Mouse (Mus musculus) frontal cortex, postnatal 10 days (tissue): ENCODE data around the gene Ankrd34a.
A peak's percentile ranks its signal among the peaks of the same experiment; 100 is the strongest.

ENCODE experiments used
- DNase-seq, 2 experiments: peaks; one replicate each; pipeline ENCODE4 v3.0.0; 2022; ENCODE audit warnings: low spot score in 2 of 2, mixed read lengths in 1 of 2

Ankrd34a gene

GRCm38 (mm10) chr3:96563267-96563666 is 33.2 kb upstream of the Ankrd34a start:
- no peak for DNase-seq

GRCm38 (mm10) chr3:96563911-96564632 is 32.4 kb upstream of the Ankrd34a start:
- no peak for DNase-seq

DNA sequence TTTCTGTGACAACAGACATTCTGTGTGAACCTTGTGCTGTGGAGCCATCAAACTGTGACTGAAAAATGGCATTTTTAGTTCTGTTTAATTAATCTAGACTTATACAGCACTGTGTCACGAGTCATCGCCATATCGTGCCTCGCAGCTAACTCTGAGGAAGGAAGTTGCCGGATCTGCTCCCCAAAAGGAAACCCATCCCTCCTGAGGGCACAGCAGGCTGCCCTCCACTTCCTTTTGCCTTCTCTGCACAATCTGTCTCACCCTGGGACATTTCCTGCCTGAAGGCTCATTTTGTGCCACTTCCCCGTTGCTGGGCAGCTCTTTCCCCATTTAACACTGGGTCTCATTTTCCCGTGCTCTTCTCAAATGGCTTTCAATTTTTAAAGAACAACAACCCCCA is 31.8 kb upstream of the Ankrd34a start:
- DNase-seq = no peak

DNA sequence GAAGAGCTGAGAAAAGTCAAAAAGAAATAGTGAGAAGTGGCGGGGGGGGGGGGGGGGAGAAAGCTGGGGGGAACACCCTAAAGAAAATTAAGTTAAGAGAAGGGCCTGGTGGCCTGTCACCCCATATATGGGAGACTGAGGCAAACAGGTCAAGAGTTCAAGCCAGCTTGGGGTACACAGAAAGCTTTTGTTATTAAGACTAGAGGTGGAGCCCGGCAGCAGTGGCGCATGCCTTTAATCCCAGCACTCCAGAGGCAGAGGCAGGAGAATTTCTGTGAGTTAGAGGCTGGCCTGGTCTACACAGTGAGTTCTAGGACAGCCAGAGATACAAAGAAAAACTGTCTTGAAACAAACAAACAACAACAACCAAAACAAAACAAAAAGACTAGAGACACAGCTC is 31.3 kb upstream of the Ankrd34a start:
- DNase-seq = no peak

- no peak for DNase-seq
These were observed 29.6 kb upstream of the Ankrd34a start for GRCm38 (mm10) chr3:96566661-96567450.

GRCm38 (mm10) chr3:96568605-96569004 is 27.8 kb upstream of the Ankrd34a start:
- DNase-seq = no peak

GRCm38 (mm10) chr3:96569506-96569905 is 26.9 kb upstream of the Ankrd34a start:
- no peak for DNase-seq

GRCm38 (mm10) chr3:96569966-96570605 is 26.4 kb upstream of the Ankrd34a start:
- DNase-seq = no peak

DNA sequence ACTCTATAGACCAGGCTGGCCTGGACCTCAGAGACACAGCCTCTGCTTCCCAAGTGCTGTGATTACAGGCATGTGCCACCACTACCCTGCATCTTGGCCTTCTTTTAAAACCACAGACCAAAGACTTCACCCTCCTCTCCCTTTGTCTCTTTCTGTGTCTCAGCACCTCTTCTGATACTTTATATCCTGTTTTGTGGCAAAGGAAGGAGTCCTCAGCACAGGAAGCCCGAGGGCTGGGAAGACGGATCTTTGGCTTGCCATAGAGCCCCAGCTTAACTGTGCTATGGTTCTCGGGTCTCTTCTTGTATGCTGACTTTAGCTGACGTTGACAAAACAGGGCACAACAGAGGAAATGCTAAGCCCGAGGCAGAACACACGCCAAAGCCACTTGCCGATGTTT is 25.8 kb upstream of the Ankrd34a start:
- no peak for DNase-seq

- DNase-seq = no peak
These were observed 25.1 kb upstream of the Ankrd34a start for GRCm38 (mm10) chr3:96571336-96571735.

DNA sequence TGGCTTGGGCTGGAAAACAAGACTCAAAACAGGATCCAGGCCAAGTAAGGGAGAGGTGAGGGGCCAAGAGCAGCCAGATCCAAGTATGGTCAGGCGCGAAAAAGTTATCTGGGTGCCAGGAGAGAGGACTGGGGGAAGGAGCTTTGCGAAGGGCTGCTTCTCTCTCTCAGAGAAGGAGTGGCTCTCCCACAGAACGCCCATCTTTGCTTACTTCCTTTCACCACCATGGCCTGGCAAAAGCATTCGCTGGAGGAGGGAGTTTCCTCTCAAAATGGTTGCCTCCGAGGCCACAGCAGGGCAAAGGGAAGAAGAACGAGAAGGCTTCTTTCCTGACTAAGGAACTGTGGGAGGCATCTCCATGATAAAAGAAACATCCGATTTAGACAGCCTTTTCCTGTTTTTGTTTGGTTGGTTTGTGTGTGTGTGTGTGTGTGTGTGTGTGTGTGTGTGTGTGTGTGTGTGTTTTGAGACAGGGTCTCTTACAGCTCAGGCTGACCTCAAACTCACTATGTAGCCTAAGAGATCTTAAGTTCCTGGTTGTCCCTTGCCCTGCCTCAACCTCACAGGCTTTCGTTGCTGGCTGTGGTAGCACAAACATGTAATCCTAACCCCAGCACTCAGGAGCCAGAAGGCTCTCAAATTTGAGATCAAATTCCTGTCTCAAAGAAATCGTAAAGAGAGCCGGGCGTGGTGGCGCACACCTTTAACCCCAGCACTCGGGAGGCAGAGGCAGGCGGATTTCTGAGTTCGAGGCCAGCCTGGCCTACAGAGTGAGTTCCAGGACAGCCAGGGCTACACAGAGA is 24.3 kb upstream of the Ankrd34a start:
- DNase-seq = no peak

DNA sequence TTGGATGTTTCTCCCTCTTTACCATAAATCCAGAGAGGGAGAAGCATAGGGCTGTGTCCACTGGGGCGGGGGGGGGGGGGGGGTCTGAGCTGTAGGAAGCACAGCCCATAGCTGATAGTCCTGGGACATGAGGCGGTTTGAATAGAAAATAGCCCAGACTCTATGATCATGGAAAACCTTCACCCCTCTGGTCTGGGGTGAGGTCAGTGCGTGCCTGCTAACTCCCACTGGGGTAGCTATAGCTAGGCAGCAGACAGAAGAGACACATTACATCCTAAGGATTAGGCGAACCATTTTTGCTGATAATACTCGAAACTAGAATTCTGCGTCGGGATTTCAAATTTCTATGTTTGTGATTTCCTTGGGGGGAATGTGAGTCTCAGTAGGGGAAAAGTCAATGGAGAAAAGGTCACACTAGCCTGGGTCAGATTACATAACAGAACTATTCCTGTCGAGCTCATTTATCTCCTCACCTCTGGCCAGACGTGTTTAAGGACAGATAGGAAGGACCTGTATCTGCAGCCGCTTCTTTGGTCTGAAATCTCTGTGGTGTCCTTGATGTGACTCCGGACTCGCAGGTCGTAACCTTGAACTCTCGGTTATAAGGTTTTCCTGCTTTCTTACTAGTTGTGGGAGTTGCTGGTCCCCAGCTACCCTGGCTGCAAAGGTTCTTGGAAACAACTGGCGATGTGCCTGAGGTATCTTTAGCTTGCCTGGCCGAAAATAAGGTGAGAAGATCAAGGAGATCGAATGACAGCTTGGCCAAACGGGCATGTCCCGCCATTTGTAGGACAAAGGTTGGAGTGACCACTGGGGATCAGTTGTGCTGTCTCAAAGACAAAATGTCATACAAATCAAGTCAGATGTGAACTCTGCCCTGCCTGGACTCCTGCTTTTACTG is 22.6 kb upstream of the Ankrd34a start:
- DNase-seq = no peak

DNA sequence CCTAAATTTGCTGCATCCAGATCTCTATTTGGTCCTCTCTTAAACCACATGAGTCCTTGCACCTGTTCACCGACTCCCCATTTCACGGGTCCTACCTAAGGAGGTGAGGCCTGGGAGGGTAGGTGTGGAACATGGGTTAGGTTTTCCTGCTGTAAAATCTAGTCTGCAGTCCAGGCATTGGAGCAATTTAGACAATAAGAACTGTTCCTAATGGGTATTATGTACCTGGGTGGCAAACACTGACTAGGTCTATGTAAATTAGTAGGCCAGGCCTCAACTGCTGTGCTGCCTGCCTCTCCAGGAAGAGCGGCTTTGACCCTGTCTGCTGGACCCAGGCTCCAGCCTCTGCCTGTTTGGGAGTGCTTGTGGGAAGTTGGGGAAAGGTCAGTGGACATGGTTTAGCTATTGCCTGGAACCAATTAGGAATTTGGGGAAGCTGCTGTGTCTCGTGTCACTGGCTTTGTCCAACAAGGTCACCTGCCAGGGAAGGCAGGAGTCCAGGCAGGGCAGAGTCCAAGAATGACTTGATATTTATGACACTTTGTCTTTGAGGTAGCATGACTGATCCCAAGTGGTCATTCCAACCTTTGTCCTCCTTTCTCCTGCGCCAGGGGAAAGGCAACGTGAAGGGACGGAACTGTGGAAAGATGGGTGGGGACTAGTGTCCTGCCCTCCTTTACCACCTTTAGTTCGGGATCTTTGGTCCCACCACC is 21.0 kb upstream of the Ankrd34a start:
- no peak for DNase-seq

GRCm38 (mm10) chr3:96576005-96576658 is 20.3 kb upstream of the Ankrd34a start:
- DNase-seq = no peak

DNA sequence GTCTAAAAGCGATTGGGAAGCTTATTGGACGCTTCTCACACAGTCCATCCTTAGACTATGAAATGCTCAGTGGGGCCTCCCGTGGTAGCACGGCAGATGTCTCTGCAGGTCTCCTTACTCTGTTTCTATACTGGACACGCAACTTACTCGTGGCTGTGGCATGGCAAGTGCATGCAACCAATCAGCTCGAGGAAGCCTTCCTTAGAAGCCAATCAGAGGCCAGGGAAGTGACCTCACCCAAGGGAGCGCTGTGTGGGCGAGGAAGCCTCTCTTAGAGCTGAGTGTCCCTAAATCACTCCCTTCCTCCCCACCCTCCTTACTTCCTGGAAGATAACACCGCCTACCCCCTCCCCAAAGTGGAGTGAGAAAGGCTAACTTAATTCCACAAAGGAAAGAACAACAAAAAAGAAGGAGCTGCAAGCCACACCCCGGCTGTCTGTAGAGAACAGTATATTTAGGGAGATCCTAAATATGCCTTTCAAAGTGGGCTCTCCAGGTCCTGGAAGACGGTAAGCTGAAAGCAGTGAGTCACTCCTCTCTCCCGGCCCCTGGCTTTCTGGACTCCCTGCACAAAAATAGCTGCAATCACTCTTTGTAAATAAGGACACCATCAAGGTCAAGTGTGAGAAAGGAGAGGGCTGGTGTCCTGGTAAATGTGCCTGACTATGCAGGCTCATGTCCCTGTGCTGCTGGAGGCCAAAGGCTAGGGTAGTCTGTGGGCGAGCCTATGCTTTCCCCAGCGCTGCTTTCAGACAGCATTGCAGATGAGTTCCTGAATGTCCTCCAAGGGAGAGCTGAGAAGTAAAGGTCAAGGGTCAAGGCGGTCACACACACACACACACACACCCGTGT is 19.5 kb upstream of the Ankrd34a start, which contains the start of gene Gm16253:
Gene Gm16253, plus strand, starts transcription at position 295 of the 852 bp plus-strand sequence.
- peak; percentile 85 to 95 for DNase-seq

DNA sequence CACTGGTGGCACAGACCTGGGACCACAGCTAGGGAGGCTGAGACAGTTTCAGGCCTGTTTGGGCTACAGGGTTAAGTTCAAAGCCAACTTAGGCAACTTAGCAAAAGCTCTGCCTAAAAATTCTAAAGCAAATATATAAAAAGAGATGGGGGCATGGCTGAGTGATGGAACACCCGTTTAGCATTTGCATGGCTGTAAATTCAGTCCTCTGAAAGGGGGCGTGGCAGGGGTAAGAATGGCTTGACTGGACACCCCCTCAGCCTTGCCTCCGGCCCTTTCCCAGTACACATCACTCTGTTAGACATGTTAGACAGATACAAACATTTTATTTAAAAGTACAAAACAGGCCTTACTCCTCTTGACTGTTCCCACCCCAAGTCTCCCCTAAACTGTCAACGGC is 18.9 kb upstream of the Ankrd34a start:
- DNase-seq = no peak

DNA sequence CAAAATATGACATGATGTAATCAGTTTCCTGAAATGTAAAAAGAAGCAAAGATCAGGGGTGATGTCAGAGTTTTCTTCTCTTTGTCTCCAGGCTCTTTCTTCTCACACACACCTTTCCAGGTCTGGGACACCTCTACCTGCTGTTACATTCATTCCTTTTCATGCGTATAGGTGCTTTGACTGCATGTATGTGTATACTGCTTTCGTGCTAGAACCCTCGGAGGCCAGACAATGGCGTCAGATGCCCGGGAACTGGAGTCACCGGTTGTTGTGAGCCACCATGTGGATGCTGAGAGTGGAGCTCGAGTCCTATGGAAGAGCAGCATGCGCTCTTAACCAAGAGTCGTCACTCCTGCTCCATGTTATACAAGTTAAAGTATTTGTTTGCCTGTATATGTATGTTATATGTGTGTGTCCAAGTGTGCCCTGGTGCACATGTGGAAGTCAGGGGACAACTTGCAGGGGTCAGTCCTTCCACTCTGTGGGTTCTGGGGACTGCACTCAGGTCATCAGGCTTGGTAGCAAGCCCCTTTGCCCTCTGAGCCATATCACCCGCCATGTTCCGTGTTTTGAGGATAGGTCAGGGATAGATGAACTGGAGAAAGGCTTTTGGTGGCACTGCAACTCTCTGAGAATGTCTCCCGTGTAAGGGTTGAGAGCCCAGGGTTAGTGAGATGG is 17.7 kb upstream of the Ankrd34a start:
- DNase-seq = no peak

GRCm38 (mm10) chr3:96579239-96579750 is 17.1 kb upstream of the Ankrd34a start:
- no peak for DNase-seq
